Mouse (Mus musculus) left cerebral cortex, postnatal 14 days (tissue): ENCODE data around the gene Gm42372. TPM values are rescaled to one million over a fixed set of nuclear protein-coding genes. Genes with fewer than 3 reads are reported as not detected.

Experiments used
- DNase-seq, 2 experiments: peaks; one replicate each; pipeline ENCODE4 v3.0.0; 2021 to 2022; ENCODE audit warnings: low spot score in 2 of 2, mixed read lengths in 1 of 2
- intact Hi-C: fragments of 180-260 bp; cut with DNase I; formaldehyde crosslinking; loops from one replicate; pipeline ENCODE4 v1.15.1; 2025
- total RNA-seq, 2 experiments: library from RNA; stranded (reverse); gene quantifications; 2 replicates each; pipeline ENCODE4 v1.2.3; 2021

Gene Gm42372
- total RNA-seq, 2 experiments from 2014 or later, result 59.2 to 61.7 TPM

DNA sequence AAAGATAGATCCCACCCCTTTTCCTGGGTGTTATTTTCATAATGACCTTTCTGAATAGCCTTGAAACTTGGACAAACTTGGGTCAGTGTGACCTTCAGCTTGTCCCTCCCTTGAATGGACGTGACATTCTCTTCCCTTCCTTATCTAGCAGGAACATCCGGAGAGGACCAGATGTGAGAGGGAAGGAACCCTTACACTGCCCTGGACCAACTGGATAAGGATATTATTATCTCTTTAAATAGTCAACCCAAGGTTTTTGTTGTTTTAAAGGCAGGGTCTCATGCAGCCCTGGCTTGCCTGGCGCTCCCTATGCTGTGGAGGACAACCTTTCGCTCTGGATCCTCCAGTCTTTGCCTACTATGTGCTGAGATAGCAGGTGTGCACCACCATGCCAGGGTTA is 16.3 kb downstream of the Gm42372 start:
- intact Hi-C loops, result loop anchor here (1.0 kb wide), 1 partner anchor 49 kb away; no protein-coding TSS in a partner anchor
- DNase-seq, result no peak

DNA sequence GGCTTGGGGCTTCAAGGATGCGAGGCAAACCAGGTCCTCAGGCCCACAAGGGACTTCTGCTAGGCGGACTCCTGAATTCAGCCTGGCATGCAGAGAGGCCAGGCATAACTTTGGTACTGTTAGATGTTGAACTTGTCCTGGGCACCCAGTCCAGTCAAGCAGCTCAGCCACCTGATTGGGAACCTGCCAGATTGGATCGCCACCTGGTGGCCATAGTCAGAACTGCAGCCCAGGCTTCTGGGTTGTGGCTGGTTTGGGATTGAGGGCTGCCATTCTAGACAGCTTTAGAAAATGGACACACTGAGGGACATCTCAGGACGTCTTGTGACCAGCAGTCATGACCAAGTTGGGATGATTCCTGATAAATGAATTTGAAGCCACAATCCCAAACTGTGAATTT is 16.8 kb downstream of the Gm42372 start:
- intact Hi-C loops, result loop anchor here (1.0 kb wide), 1 partner anchor 49 kb away; no protein-coding TSS in a partner anchor

DNA sequence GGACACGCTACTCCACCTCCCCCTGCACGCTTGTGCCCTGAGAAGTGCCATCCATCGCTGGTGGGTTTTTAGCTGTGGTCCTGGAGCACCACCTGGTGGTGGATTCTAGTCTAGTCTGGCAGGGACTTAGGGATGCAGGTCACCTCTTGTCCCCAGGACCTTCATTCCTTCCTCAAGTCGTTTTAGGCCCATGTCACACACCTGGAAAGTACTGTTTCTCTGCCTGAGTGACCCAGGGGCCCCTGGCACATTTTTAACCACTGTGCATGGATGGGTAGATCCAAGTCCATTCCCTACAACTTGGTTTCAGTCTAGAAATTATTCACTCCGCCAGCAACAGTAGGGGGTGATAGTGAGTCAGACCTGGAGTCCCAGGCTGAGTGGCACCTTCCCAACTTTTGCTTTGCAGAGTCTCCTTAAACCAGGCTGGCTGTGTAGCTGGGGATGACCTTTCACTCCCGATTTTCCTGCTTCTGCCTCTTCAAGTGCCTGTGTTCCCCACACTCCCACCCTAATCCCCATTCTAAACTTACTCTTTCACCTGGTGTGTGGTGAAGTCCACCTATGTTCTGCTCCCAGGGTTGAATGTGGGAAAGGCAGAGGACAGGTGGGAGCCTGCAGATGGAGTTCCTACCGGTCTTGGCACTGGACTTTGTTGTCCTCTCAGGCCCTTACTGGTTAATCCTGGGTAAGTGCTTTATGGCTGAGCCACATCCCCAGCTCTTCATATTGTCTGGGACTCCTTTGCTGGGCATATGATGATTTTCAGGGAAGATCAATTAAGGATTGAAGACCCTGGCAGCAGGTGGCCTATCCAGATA is 19.7 kb downstream of the Gm42372 start:
- intact Hi-C loops, result loop anchor here (1.0 to 2.0 kb wide), 2 partner anchors 64 to 70 kb away; no protein-coding TSS in a partner anchor
- DNase-seq, result peak; percentile 88 to 90

More for the DNA sequence above, 16.8 kb downstream of the Gm42372 start:
- DNase-seq, result peak; percentile 78 to 91

DNA sequence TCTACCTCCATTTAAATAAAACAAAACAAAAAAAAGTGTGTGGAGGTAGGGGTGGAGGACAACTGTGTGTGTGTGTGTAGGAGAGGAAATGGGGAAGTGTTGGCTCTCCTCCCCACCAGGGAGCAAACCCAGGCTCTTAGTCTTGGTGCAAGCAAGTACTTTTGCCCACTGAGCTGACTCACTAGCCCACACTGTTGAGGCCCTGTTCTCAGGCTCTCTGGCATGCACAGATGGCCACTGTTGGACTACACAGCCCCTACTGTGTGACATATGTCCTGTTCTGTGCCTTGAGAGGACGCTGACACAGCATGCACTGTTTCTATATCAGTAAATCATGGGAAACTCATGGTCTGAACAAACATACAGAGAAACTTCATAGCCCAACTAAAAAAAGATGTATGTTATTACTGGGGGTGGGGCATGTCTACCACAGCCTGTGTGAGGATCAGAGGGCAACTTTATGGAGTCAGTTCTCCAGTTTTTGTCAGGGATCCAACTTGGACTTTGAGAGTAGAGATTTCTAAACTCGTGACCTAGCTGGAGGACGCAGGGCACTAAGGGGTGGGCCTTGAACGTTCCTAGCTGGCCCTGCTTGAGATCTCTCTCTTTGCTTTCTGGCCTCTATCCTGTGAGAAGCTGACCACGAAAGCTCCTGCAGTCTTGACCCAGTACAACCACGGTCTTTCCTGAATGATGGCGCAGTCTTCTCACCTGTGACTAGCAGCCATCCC is 20.5 kb downstream of the Gm42372 start:
- no peak for DNase-seq
- intact Hi-C loops, result loop anchor here (2.0 kb wide), 1 partner anchor 63 kb away; no protein-coding TSS in a partner anchor

DNA sequence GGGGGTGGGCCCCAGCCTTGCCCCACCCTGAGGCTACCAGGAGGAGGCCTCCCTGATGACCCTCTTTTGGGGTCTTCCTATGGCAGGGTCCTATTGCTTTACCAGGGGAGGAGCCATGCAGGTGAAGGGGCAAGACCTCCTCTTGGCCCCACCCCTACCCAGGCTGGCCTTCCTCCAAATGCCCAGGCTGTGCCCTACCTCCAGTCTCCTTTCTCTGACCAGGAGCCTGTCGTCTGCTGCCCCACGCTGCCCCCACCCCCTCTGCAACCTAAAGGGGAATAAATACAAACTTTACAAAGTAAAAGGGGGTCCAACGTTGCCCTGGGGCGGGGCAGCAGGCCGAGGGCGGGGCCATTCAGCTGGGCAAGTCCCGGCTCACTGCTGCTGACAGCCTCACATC is 21.8 kb downstream of the Gm42372 start:
- intact Hi-C loops, result no loop called here
- DNase-seq, result no peak

DNA sequence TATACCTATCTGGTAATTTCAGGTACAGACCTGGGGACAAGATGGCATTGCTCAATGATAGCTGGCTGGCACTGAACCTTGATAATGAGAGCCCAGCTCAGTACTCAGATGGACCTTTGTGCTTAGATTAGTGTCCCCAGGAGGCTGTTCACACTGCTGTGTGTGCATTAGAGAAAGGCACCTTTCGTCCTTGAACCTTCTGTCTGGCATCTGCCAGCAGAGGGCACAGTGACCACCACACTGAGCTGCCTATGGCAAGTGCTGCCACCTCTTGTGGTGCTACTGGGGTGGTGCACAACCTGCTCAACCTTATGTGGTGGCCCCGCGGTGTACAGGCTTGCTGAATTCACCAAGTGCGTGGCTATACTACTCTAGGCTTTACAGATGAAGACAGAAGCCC is 24.4 kb downstream of the Gm42372 start:
- intact Hi-C loops, result no loop called here
- DNase-seq, result no peak

DNA sequence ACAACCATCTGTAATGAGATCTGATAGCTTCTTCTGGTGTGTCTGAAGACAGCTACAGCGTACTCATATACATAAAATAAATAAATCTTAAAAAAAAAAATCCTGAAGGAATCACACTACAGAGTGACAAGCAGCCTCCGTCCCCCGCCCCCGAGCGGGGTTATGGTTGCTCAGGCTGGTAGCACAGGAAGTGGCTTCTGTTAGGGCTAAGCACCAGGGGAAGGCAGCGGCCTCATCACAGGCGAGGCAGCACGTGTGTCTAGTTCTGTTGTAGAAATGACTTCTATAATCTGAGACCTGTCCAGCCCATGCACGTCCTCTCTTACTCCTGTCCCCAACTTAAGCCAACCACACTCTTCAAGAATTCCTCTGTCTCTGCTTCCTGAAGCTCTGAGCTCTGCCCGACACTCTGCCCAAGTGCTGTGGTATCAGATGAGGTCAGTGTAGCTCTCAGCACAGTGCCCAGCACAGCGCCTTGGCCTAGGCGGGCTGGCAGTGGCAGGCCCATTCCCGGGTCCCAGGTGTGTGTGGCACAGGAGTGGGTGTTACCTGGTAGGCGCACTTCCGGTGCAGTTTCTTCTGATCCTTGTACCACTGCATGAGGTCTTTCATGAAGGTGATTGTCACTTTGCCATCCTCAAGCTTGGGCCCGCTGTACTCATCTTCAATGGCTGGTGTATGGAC is 26.6 kb downstream of the Gm42372 start:
- intact Hi-C loops, result no loop called here
- no peak for DNase-seq

DNA sequence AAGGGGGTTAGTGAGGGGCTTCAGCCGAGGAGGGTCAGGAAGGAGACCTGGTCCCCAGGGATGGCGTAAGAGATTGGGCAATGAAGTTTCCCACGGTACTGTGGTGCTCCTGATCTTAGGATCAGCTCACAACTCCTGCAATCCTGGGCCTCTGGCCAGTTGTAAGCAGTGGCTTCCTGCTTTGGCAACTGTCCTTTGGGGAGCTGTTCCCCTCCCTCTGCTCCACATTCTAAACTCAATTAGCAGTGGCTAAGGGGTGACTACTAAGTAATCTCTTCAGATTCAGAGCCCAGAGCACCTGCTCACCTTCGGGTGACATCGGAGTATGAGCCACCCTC is 27.1 kb downstream of the Gm42372 start:
- intact Hi-C loops, result no loop called here
- no peak for DNase-seq

DNA sequence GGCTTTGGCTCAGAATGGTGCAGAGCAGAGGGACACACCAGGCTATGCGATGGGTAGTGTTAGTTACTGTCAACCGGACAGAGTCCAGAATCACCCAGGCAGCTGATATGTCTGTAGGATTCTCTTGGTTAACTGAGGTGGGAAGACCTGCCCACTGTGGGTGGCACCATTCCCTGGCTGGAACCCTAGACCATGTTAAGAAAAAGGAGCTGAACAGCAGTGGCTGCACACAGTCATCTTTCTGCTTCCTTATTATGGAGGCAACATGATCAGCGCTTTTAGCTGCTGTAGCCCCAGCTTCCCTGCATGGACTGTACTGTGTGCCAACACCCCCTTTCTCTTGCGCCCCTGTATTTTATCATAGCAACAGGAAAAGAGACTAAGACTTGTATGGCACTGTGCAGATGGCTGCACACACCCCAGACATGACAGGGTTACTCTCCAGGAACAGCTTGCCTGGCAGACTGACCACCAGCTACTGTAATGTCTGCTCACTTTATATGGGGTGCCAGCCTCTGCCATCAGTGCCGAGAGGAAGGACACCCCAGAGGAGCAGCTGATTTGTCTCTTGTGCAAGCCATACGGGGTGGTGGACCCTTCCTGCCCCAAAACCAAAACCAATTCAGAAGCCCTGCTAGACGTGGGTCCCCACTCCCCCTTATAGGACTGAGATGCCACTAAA is 29.2 kb downstream of the Gm42372 start:
- intact Hi-C loops, result no loop called here
- DNase-seq, result no peak

DNA sequence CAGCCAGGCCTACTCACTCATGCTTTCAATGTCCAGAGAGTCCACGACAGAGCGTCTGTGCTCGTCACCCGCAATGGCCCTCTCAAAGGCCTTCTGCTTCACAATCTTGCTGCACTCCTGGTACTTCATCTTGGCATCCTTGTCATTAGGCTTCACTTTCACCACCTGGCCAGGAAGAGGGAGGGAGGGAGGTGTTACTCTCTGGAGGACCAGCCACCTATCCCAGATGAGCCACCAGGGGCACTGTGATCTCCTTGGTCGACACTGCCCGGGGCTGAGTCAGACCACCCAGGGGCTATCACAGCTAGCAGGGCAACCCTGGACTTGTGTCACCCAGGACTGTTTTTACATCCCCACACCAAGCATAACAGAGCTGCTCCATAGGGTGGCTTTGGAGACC is 32.5 kb downstream of the Gm42372 start:
- no peak for DNase-seq
- intact Hi-C loops, result loop anchor here (5.0 kb wide), 1 partner anchor 37 kb away; no protein-coding TSS in a partner anchor

DNA sequence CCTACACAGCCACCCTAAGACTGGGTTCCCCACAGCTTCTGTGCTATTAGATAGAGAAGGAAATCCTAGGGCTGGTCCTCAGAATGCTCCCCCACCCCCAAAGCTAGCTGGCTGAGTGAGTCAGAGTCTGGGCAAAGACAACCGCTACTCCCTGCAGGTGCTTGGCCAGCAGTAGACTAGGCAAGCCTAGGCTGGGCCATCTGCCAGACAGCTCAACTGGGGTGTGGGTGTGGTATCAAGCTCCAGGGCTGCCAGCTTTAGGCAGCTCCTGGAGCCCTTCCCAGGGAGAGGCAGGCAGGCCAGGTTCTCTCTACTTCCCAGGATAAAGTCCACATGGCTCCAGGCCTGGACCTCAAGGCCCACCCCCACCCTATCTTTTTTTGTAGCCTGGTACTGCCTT is 34.1 kb downstream of the Gm42372 start:
- intact Hi-C loops, result loop anchor here (5.0 kb wide), 1 partner anchor 35 kb away; no protein-coding TSS in a partner anchor

DNA sequence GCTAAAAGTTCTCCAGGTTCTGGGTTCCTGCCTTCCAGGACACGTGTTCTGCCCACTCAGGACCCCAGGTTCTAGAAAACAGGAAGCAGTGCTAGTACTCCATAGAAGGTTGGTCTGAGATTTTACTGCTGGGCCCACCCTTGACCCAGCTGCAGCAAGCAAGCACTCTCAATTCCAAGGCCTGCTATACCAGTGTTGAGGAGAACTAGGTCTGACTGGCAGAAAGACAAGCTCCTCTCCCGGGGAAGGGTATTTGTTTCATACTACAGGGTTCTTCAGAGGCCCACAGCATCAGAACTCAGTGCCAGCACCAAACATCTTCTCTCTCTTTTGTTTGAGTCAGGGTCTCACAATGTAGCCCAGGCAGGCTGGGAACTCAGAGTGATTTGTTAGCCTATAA is 35.0 kb downstream of the Gm42372 start:
- intact Hi-C loops, result loop anchor here (5.0 kb wide), 1 partner anchor 34 kb away; no protein-coding TSS in a partner anchor

More for the DNA sequence above, 34.1 kb downstream of the Gm42372 start:
- DNase-seq, result peak; percentile 92 to 96

DNA sequence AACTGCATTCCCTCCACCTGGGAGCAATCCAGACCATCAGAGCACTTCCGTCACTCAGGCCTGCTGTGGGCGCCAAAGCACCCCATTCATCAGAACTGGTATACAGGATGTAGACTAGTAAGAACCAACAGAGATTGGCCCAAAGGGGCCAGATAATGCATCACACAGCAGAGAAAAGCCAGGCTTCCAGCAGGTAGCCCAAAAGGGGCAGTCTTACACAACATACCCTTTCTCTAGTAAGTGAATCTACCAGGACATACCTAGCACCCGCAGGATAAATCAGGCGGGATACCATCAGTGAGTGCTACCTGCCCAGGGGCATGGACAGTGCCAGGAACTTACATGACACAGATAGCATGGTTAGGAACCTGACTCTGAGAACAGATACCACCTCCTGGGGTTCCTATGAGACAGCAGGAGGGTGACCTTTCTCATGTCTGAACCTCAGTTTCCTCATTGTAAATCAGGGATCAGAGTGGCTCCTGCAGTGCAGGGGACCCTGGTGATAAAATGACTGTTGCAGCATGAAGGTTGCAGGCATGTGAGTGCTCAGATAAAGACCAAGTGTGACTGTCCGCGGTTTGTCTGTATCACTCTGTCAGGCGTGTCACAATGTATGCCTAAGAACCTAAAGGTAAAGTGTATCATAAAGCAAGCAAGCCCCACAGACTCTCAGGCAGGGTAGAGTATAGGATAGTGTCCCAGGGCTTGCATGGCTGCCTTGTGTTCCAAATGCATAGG is 36.7 kb downstream of the Gm42372 start:
- no peak for DNase-seq
- intact Hi-C loops, result loop anchor here (5.0 kb wide), 1 partner anchor 33 kb away; no protein-coding TSS in a partner anchor

More for the DNA sequence above, 35.0 kb downstream of the Gm42372 start:
- DNase-seq, result no peak

DNA sequence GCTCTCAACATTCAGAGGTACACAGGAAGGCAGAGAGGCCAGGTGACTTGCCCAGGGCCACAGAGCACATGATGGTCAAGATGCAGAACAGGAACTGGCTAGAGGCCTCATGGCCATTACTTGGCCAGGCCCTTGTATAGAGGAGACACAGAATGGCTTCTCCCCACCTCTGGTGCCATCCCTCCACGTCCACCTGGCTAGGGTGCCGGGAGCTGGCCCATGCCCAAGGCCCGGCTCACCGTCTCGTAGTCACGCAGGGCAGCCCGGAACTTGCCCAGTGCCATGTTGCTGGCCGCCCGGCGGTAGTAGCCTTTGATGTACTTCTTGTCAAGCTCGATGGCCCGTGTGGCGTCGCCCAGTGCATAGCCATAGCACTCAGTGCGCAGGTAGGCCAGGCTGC is 39.3 kb downstream of the Gm42372 start:
- no peak for DNase-seq
- intact Hi-C loops, result no loop called here

DNA sequence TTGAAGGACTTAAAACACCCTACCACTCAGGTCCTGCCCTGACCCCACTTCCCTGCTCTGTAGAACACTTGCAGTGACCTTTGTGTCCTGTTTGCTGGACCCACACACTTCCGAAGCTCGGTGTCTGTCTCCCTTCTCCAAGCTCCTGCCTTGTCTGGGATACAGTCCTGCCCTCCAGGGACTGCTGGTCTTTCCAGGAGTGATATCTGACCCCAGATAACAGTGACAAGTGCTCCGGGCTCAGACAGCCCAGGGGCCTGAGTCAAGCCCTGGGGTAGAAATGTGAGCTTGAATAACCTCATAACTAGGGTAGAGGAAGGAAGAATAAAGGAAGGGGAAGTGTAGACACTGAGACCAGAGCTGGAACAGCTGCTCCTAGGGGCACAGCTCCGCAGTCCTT is 40.8 kb downstream of the Gm42372 start:
- DNase-seq, result no peak
- intact Hi-C loops, result no loop called here

DNA sequence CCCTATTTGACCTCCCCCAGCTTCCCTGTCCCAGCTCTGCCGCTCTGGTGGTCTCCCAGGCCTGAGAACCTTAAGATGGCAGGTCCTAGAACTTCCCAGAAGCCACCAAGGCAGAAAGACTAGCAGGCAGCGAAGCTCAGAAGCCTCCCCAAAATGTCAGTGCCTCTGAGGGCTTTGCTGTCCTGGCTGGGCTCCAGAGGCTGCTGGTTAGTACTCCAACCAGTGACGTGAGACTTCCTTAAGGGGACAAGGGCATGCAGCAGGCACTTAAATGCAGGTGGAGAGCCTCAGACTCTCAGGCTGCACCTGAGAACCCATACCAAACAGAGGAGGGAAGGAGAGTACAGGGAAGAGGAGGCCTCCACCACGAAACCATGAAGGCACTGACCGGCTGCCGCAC is 41.3 kb downstream of the Gm42372 start:
- intact Hi-C loops, result no loop called here

DNA sequence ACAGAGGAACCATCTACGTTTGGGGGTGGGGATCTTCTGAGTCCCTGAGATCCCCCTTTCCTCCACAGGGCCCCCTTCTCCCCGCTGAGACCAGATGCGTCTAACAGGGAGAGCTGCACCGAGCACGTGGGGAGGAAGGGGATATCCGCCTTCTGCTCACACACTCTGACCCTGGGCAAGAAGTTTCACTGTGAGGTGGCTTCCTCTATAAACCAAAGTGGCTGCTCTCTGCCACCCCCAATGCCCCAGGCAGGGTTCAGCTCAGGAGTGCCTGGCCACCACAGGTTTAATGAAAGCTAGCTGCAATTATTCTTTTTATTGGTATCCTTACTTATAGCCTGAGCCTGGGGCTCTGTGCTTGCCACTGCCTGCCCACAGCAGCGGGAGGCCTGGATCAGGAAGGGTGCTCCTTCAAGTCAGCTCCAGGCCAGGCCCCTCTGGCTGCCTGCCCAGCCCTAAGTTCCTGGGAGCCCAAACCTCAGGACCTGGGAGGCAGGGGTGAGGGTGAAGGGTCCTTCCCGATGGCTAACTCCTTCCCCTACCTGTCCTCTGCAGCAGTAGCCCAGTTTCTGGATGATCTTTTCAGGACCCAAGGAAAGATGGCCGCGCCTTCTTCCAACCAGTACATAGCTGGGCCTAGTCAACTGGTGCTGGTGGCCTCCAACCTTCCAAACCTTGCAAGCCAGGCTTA is 42.1 kb downstream of the Gm42372 start:
- no peak for DNase-seq
- intact Hi-C loops, result loop anchor here (5.0 kb wide), 1 partner anchor 37 kb away; the partner anchor contains the start of gene Hif3a

More for the DNA sequence above, 41.3 kb downstream of the Gm42372 start:
- no peak for DNase-seq

DNA sequence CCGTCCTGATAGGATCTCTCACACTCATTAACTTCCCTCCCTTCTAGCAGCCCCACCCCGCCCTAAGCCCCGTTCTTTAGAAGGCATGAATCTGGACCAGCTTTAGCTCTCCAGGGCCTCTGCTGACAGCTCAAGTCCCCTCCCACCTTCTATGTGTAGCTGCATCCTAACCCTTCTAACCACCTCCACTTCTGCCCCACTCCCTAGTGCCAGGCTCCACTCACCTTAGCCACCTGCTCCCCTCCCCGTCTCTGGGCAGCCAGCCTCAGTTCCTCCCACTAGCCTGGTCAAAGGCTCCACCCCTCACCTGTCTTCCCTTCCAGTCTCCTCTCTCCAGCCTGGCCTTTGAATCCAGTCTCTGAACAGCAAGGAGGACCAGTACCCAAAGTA is 42.6 kb downstream of the Gm42372 start:
- intact Hi-C loops, result loop anchor here (5.0 kb wide), 1 partner anchor 37 kb away; the partner anchor contains the start of gene Hif3a
- no peak for DNase-seq
